Mouse (Mus musculus) stomach, adult 2 months (tissue): ENCODE measurements around the gene Blnk. TPM values are rescaled to one million over a fixed set of nuclear protein-coding genes. Genes with fewer than 3 reads are reported as not detected.

Experiments
- polyA plus RNA-seq: library from polyadenylated mRNA; depleted of rRNA; stranded (reverse); fragments of >200 nt; gene quantifications from 2 replicates; pipeline ENCODE4 v1.2.3, GENCODE M21; 2012; rRNA removed

The Blnk gene
- 2.2 and 4.1 TPM in 2 replicates for polyA plus RNA-seq

GRCm38 (mm10) chr19:40994057-40994585 is at the start of gene Blnk:
TSS of gene Blnk (minus strand) at chr19:40994535.

GRCm38 (mm10) chr19:41029219-41029618 is 34.9 kb upstream of the Blnk start, which contains the start of gene Dntt:
TSS of gene Dntt (plus strand) at chr19:41029275.

GRCm38 (mm10) chr19:40894519-40895392 is 99.6 kb downstream of the Blnk start, which contains the start of gene Zfp518a:
TSS of gene Zfp518a (plus strand) at chr19:40894705.

Other genes with a start within 250 kb of the Blnk start
- 0.01 TPM in 1 of 2 replicates, not detected in the other for gene Cc2d2b, start 245.8 kb downstream of the Blnk start, polyA plus RNA-seq
- gene Ccnj, start 163.3 kb downstream of the Blnk start, polyA plus RNA-seq = 2.0 and 2.2 TPM in 2 replicates
- gene Zfp518a, start 99.8 kb downstream of the Blnk start, polyA plus RNA-seq = 0.04 and 0.08 TPM in 2 replicates
- gene Dntt, start 34.7 kb upstream of the Blnk start, polyA plus RNA-seq = 0.05 TPM in 1 of 2 replicates, not detected in the other
- not detected in 2 replicates for gene Opalin, start 82.6 kb upstream of the Blnk start, polyA plus RNA-seq
- 0.03 and 0.04 TPM in 2 replicates for gene Tll2, start 212.3 kb upstream of the Blnk start, polyA plus RNA-seq